Mouse (Mus musculus): ENCODE results near the gene Kcnj5. TPM values are rescaled to one million over a fixed set of nuclear protein-coding genes. Genes with fewer than 3 reads are reported as not detected.

Kcnj5 gene
- total RNA-seq, 2 experiments from 2014 or later = 0.36 to 1.1 TPM

DNA sequence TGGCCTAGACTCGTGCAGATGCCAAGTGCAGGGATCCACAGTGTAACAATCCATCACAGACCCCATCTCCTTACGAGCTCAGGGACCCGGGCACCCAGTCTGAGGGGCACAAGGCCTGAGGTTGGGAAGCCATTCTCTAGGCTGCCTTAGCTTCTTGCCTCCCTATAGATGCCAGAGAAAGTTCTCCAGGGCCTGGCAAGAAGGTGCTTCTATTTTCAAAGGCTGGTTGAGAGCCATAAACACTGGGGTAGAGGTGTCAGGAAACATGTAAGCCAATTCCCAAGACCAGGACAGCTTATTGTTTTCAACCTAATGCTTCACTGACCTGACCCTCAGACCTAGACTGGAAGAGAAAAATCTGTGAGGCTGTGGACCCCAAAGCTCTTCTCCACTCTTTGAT lies 28.2 kb downstream of the Kcnj5 start:
- DNase-seq = no peak

GRCm38 (mm10) chr9:32314071-32314470 lies 30.1 kb downstream of the Kcnj5 start:
- DNase-seq = no peak

DNA sequence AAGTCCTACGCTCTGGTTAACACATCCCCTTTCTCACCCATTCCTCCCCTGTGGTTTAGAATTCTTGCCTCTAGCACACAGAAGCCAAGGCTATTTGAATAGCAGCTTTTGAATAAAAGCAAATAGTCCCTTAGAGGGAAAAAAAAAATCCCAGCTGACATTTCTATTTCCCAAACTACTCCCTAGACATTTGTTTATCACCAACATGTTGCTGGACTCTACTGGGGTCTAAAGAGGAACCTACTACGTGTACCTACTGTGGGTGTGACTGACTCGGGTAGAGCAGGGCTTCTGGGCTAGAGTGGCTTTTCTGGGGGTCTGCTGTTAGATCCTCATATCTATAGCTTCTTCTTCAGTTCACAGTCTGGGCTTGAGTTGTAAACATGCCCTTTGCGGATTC lies 31.9 kb downstream of the Kcnj5 start:
- no peak for DNase-seq

DNA sequence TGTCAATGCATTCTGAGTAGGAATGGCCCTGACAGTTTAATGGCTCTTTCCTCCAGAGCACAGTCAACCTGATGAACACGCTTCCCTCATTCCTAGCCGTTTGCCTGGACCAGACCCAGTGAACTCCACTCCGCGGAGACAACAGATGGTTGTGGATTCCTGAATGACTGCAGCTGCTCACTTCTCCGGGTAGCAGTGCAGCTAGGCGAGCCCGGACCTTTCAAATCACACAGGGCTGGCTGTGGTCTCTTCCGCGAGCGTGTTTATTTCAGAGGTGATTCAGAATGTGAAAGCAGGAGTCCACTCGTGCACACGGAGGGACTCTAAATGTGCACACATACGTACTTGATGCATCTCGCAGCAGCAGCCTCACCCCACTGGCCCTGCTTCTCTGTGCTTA lies 32.4 kb downstream of the Kcnj5 start:
- no peak for DNase-seq

DNA sequence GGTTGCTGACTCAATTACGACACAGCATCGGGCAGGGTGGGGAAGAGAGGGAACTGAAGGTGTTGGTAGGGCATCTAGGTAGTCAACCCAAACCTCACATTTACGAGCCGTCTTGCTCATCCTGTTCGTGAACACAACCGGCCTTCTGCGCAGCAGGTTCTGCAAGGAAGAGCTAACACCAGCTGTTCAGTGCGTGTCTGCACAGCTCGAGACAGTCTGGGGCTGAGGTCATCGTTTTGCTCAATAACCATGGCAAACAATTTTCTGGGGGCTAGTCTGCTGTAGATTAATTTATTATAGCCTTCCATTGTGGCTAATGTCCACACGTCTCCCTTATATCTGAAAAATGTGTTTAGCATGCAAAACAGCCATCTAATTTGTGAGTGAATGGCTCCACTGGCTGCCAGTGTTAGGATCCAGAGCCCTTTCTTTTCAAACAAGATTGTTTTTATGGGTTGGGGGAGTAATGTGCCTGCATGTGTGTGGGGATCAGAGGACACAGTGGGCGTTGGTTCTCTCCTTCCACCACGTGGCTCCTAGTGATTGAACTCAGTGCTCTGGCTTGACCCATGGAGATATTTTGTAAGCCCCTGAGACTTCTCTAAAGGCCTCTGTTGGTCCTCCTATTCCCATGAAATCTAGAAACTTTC lies 41.5 kb downstream of the Kcnj5 start:
- DNase-seq = no peak

- DNase-seq = no peak
Observed at GRCm38 (mm10) chr9:32295061-32295800, 48.9 kb downstream of the Kcnj5 start.

DNA sequence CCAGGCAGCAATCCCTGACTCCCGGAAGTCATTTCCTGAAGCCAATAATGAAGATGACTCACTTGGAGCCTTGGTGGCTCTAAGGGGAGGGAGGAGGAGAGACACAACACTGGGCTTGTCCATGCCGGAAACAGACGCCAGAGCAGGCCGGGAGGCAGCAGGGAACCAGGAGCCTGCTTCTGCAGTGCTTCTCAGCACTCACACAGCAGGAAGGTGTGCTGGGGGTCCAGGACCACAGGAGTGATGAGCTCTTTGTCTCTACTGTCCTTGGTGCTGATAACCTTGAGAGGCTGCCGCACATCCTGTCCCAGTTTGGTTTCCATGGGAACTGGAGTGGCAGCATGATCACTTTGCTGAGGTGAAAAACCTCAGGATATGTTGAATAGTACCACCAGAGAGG lies 51.5 kb downstream of the Kcnj5 start:
- peak; percentile 65 to 68 for DNase-seq

DNA sequence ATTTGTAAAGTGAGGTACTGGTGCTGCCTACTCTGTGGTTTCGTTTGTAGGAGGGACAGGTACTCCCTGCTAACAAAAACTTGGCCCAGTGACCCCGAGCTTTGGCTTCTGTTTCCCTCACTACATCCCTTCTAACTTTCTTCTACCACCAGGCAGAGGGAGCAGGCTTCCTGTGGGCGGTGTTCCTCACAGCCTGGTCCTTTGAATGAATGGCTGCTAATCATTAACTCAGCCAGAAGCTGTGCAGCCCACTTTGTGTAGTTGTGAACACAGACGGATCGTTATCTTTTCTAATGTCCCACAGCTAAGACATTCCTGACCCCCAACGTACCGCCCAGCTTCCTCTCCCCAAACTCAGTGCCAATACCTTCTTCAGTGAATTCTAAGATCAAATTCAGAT lies 52.5 kb downstream of the Kcnj5 start:
- DNase-seq = no peak

- no peak for DNase-seq
Observed at GRCm38 (mm10) chr9:32283591-32283990, 60.6 kb downstream of the Kcnj5 start.

DNA sequence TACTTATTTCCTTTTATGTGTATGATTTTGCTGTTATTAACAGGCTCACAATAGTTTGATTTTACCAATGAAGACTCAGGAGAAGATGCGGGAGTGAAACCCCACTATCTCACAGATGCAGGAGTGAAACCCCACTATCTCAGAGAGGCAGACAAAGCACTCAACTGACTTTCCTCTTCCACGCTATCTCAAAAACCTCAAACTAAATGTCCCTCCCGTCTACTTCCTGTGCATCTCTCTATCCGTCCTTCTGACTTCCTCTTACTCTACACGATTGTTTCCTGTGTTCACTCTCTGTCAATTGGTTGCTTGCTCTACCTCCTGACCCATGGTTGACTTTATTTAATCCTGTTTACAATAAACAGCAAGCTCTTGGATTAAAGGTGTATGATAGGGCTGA lies 63.7 kb downstream of the Kcnj5 start:
- no peak for DNase-seq

DNA sequence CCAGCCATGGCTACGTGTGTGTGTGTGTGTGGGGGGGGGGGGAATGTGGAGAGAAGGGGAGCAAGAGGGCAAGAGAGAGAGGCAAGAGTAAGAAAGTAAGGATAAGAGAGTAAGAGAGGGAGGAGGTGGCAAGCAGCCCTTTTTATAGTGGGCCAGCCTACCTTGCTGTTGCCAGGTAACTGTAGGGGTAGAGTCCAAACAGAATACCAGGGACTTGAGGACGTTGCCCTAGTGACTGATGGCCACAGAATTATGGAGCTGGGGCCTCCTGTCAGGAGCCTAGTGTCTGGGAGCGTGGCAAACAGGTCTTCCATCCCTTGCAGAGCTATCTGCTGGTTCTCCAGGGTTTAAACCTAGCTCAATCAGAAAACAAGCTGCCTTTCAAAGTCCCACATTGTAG lies 64.4 kb downstream of the Kcnj5 start:
- DNase-seq = no peak

- no peak for DNase-seq
Observed at GRCm38 (mm10) chr9:32278052-32278451, 66.1 kb downstream of the Kcnj5 start.

- DNase-seq = peak; percentile 61 to 83
Observed at GRCm38 (mm10) chr9:32271896-32272444, 72.2 kb downstream of the Kcnj5 start.

Other genes starting within 250 kb of the Kcnj5 start
- gene Arhgap32, start 228.2 kb downstream of the Kcnj5 start, total RNA-seq (2021) = 10 to 100 TPM; 50.3 to 71.4 TPM
- not detected for gene Kcnj1, start 28.1 kb upstream of the Kcnj5 start, total RNA-seq (2021)
- gene Fli1, start 198.5 kb upstream of the Kcnj5 start, total RNA-seq (2021) = 10 to 100 TPM; 15.4 to 15.5 TPM

Measured in adrenal gland, postnatal 36 days (tissue).